Mouse (Mus musculus): ENCODE measurements at regions not wholly inside any gene's neighbourhood (a gene's known extent, or its start where the extent isn't known, plus 50 kb on each side); places are given as distances from the start of the nearest gene placed in this dataset.

DNA sequence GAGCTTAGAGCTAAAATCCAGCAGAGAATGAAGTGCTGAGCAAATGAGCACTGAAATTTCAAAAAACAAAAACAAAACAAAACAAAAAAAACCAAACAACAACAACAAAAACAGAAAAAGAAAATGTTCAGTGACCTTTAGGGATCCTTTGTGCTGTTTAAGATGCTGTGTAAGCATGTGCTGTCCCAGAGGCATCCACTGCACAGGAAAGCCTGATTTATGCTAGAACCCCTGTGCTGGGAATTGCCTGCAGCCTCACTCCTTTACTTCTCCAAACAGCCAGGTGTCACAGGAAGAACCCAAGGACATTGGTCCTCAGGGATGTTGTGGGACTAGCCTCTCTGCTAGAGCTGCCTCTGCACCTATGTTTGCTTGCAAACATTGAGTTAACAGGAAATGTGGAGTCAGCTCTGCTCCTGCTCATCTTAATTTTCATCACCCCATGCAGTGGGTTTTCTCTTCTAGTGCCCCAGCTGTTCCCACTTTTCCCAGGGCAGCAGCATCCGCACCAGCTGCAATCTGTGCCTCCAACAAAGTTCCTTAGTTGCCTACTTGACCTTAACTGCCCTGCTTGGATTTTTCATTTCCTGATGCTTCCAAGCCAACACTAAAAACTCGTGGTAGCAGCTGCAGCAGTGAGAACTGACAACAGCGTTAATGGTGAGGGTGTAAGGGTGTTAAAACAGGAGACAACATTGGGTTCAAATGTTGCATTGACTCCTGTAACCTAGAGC, 804.8 kb upstream of the Gm5150 start:
- no peak for ATAC-seq (ENCODE audit: low FRiP score)
- Histone ChIP-seq H3K36me3 (no peaks in the 10 kb centered on the region), H3K9ac (no peak overlapping the region), H3K9me3 (no peaks in the 10 kb centered on the region), H3K4me1 (replicated peaks) (peaks cover 11% of the 10 kb centered on the region), H3K4me3 (no peak overlapping the region), H3K4me2 (no peak overlapping the region), H3K27me3 (no peaks in the 10 kb centered on the region), H3K27ac (peak overlapping the region; percentile 46)
- 25% methylated on average over 3 of the region's 3 CpGs for WGBS

DNA sequence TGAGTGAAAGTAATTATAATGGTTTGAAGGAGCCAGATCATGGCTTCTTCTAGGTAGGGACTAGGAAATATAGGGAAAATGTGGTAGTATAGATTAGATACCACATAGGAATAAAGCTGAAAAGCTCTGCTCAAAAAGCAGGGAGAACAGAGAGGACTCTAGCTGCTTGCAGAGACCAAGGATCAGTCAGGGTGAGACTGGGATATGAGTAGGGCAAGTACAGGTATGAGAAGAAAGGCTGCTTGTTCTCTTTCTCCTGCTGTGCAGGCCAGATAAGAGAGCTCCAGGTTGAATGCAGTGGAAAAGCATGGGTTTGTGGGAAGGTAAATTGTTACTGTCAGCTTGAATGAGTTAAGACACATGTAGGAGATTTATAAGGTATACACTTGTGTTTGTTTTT, 797.4 kb upstream of the Gm5150 start:
- no peak overlapping the region for H3K4me2 ChIP-seq

More for the DNA sequence above, 797.4 kb upstream of the Gm5150 start:
- no peaks in the 10 kb centered on the region for H3K9me3 ChIP-seq
- ATAC-seq (ENCODE audit: low FRiP score) = no peak
- no peak overlapping the region for H3K4me3 ChIP-seq
- no peaks in the 10 kb centered on the region for H3K36me3 ChIP-seq
- H3K27me3 ChIP-seq = no peaks in the 10 kb centered on the region
- no peak overlapping the region for H3K9ac ChIP-seq
- no peak overlapping the region for H3K27ac ChIP-seq
- no peaks in the 10 kb centered on the region for H3K4me1 ChIP-seq (replicated peaks)
